Mouse (Mus musculus) monocyte, adult 2 months (primary cell): ENCODE results near the gene Pcnx.

ENCODE experiments used
- DNase-seq, 2 experiments: peaks; one replicate each; pipeline ENCODE4 v3.0.0; 2022; ENCODE audit warnings: low spot score in 2 of 2, low read depth in 1 of 2

Pcnx gene

DNA sequence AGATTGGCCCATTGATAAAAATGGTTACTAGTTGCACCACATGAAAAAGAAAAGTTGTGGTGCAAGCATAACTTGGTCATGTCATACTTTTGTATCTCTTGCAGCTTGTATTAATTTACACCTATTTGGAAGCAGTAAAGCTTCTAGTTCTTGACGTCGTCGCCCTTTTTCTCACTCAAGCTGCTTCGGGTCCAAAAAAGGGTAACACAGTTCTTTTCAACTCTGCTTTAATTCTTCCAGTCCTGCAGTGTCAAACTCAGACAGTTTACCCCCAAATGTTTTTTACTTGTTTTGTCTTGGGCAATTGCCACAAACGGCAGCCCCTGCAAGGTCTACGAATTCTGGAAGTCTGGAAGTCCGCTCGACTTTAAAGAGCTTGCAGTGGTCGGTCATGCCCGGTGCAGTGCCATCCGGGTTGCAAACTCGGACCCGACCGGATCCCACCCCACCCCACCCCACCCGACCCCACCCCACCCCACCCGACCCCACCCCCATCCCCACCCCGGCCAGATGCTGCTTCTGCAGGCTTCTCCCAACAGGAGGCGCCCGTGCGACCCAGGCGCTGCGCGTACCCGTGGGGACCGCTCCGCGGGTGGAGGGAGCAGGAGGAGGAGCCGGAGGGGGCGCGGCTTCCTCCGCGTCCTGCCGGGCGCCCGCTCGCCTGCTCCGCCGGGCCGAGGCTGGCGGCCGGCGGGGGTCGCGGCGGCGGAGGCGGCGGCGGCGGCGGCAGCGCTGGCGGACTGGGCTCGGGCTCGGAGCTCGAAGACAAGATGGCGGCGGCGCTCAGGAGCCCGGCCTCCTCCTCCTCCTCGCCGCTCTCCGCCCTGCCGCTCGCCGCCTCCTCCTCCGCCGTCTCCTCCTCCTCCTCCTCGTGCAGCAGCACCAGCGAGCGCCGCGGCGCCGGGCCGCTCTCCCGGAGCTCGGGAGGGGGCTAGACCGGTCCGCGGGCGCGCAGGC, at the start of gene Pcnx:
Gene Pcnx (plus strand): TSS at position 673 of the 957 bp plus-strand sequence.
- DNase-seq: peak in 1 of 2 experiments; percentile 67

DNA sequence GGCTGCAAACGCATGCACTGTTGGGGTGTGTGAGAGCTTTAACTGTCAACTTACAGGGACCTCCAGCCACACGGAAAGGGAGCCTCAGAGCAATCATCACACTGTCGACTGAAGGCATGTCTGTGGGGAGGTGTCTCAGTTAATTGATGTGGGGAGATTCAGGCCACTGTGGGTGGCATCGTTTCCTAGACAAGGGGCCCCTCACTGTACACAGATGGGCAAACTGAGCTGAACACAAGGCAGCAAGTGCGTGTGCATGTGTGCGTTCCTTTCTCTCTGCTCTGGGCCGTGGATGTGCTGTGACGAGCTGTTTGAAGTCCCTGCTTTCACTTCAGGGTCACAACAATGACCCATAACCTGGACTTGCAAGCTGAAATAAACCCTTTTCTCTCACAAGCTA, 49.4 kb upstream of the Pcnx start:
- no peak for DNase-seq

DNA sequence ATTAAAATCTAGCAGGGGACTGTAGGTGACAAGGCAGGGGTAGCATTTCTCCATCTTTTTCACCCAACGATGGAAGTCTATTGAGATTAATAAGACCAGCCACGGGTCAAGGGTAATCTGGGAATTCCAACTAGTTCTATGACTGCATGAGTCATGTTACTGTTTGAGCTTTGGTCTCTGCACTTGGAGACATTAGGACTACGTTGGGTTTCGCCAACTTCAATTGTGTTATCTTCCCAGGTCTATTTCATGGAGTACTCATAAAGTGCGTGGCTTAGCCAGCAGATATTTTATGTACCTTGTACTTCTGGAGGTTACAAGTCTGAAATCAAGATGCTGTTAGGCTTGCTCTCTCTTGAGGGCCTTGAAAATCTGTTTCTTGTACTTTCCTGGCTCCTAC, 45.1 kb upstream of the Pcnx start:
- DNase-seq: no peak

DNA sequence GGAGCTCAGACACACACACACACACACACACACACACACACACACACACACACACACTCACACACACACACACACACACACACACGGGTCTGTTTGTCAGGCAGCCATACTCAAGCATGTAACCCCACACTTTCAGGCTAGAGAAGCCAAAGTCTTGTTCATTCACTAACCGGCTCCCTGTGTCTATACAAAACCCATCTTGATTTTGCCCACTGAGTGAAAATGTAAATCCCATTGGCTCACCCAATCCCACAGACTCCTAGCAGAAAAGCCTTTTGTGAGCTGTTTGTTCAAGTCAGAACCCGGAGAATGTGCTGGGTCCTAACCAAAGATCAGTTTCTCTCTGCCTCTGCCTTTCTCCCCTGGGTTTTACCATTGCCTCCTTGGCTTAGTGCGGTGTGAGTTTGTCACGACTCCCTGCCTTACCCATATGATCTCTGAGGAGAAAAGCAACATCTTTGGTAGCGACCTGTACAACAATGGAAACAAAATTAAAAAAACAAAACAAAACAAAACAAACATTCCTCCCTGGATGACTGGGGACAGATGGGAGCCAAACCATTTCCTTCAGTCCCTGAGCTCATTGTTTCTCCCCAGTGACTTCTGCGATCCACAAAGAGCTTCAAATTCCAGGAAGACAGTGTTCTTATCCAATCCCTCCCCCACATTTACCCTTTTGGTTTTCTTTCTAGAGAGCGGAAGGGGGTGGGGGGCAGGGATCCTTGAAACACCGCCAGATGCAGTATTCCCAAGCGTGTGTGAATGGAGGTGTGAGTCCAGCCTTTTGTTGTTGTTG, 43.3 kb upstream of the Pcnx start:
- no peak for DNase-seq

DNA sequence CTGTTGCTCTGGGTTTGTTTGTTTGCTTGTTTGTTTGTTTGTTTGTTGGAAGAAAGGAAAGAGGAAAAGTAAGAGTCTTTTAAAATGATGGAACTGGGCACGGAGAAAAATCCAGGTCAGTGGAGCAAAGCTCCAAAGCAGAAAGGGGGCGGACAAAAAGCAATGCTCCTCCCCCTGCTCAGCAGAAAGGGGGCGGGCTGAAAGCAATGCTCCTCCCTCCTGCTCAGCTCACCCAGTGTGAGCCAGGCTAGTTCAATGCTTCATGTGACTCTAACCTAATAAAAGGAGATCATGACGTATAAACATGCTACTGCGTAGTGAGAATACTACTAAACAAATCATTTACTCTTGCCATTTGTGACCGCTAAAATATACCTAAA, 42.7 kb upstream of the Pcnx start:
- DNase-seq: no peak

- DNase-seq: no peak
These were observed 39.1 kb upstream of the Pcnx start for GRCm38 (mm10) chr12:81820700-81821099.

- DNase-seq: no peak
These were observed 37.6 kb upstream of the Pcnx start for GRCm38 (mm10) chr12:81822176-81822575.

- no peak for DNase-seq
These were observed 36.9 kb upstream of the Pcnx start for GRCm38 (mm10) chr12:81822778-81823480.

DNA sequence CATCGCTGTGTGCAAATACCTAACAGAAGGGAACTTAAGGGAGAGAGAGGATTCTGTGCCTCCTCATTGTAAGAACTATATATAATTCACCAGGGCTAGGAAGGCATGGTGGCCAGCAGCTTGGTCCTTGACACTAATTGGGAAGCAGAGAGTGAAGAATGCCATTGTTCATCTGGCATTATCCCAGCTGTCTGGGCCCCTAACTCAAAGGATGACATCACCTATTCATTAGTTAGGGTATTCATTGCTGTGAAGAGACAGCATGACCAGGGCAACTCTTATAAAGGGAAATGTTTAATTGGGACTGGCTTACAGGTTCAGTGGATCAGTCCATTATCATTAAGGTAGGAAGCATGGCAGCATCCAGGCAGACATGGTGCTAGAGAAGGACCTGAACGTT, 31.5 kb upstream of the Pcnx start:
- no peak for DNase-seq

GRCm38 (mm10) chr12:81832039-81832738, 27.6 kb upstream of the Pcnx start:
- no peak for DNase-seq

GRCm38 (mm10) chr12:81833094-81833493, 26.7 kb upstream of the Pcnx start:
- no peak for DNase-seq

- DNase-seq: no peak
These were observed 23.7 kb upstream of the Pcnx start for GRCm38 (mm10) chr12:81836162-81836561.

DNA sequence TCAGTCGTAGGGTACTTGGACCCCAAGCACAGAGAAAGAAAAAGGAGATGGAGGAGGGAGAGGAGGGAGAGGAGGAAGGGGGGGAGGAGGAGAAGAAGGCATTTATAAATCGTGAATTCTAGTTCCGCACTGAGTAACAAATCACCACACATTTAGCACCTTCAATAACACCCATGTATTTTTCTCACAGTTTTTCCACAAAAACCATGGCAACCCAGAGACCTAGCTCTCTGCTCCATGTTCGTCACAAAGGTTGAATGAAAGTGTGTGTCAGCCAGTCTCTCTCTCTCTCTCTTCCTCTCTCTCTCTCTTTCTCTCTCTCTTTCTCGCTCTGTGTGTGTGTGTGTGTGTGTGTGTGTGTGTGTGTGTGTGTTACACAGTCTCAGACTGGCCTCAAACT, 22.4 kb upstream of the Pcnx start:
- DNase-seq: no peak

GRCm38 (mm10) chr12:81839663-81840062, 20.2 kb upstream of the Pcnx start:
- no peak for DNase-seq

DNA sequence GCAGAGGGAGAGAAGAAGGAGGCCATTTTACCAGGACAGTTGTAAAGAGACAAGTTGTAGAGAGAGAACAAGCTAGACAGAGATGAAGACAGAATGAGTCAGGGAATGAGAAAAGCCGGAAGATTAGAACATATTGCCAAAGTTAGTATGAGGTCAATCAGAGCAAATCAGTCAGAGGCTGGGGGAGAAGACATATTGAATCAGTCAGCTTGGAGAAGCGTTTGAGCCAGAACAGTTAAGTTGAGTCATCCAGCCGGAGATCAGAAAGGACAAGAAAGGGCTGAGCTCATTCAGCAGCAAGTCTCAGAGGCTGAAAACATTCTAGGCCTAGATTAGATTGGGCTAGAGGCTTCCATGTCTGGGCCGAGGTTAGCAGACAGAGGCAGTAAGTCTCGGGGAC, 18.8 kb upstream of the Pcnx start:
- no peak for DNase-seq

- DNase-seq: no peak
These were observed 16.3 kb upstream of the Pcnx start for GRCm38 (mm10) chr12:81843501-81843900.

GRCm38 (mm10) chr12:81844572-81844971, 15.3 kb upstream of the Pcnx start:
- no peak for DNase-seq

- DNase-seq: peak in 1 of 2 experiments; percentile 13
These were observed 14.8 kb upstream of the Pcnx start for GRCm38 (mm10) chr12:81844981-81845380.

DNA sequence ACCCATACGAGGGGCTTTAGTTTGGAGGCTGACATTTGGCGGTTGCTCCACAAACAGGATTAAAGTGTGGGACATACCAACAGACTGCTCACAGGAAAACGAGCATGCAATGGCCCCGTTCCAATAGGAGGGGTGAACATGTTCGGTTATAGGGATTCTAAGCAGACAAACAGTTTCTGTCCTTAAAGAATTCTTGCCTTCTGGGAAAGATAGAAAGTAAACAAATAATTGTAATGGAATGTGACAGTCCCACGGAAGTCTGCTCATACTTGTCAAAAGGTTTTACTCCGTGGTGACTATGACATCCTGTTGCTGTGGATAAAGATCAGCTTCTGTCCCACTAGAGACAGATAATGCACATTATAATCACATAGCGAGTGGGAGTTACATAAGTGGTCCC, 10.2 kb upstream of the Pcnx start:
- DNase-seq: no peak

- no peak for DNase-seq
These were observed 7.3 kb upstream of the Pcnx start for GRCm38 (mm10) chr12:81852551-81852950.

GRCm38 (mm10) chr12:81852977-81853376, 6.8 kb upstream of the Pcnx start:
- DNase-seq: no peak
